Mouse (Mus musculus): ENCODE results near the gene Trap1a. TPM values are rescaled to one million over a fixed set of nuclear protein-coding genes. Genes with fewer than 3 reads are reported as not detected.
"Not testable (repeated sequence)": the region's sequence is repeated elsewhere in the genome, so short reads cannot be mapped to it uniquely, and the experiment has no call there.

Gene Trap1a
- polyA plus RNA-seq (2015; fragmentation: Nextera tagmentation; extraction: Ambion mirVana), result not detected in 2 replicates

GRCm38 (mm10) chrX:139333263-139333994 is at the start of gene Trap1a:
Gene Trap1a, plus strand, starts transcription at chrX:139333683.
- WGBS, result 92% methylated on average over 24 of the region's 24 CpGs
- Histone ChIP-seq H3K4me2 (replicated peaks) (no peak within 1 kb of the TSS), H3K4me1 (no peaks in the 10 kb centered on the region), H3K27me3 (no peaks in the 10 kb centered on the region), H3K27ac (replicated peaks) (no peak within 1 kb of the TSS), H3K4me3 (no peak within 1 kb of the TSS), H3K36me3 (no peaks in the 10 kb centered on the region), H3K9ac (replicated peaks) (no peak within 1 kb of the TSS), H3K9me3 (no peaks in the 10 kb centered on the region)
- no peak for ATAC-seq (replicated peaks)

GRCm38 (mm10) chrX:139293114-139293513 is 40.4 kb upstream of the Trap1a start:
- no peak overlapping the region for H3K27ac ChIP-seq (replicated peaks)
- no peak for ATAC-seq (replicated peaks)
- no peaks in the 10 kb centered on the region for H3K9me3 ChIP-seq
- no peaks in the 10 kb centered on the region for H3K27me3 ChIP-seq
- 90% methylated on average over 2 of the region's 2 CpGs for WGBS
- H3K9ac ChIP-seq (replicated peaks), result no peak overlapping the region
- H3K36me3 ChIP-seq, result no peaks in the 10 kb centered on the region
- no peak overlapping the region for H3K4me2 ChIP-seq (replicated peaks)
- no peak overlapping the region for H3K4me3 ChIP-seq
- H3K4me1 ChIP-seq, result no peaks in the 10 kb centered on the region

GRCm38 (mm10) chrX:139295325-139295724 is 38.2 kb upstream of the Trap1a start:
- Histone ChIP-seq H3K27ac (replicated peaks) (no peak overlapping the region), H3K27me3 (no peaks in the 10 kb centered on the region), H3K9me3 (no peaks in the 10 kb centered on the region), H3K36me3 (no peaks in the 10 kb centered on the region), H3K4me2 (replicated peaks) (no peak overlapping the region), H3K9ac (replicated peaks) (no peak overlapping the region), H3K4me3 (no peak overlapping the region), H3K4me1 (no peaks in the 10 kb centered on the region)
- WGBS, result 54% methylated on average over 1 of the region's 1 CpGs
- no peak for ATAC-seq (replicated peaks)

- not testable (repeated sequence) for H3K4me1 ChIP-seq; H3K4me2 ChIP-seq (replicated peaks); ATAC-seq (replicated peaks); H3K9ac ChIP-seq (replicated peaks); H3K4me3 ChIP-seq; H3K27ac ChIP-seq (replicated peaks); H3K36me3 ChIP-seq; H3K9me3 ChIP-seq; H3K27me3 ChIP-seq
- 44% methylated on average over 5 of the region's 5 CpGs for WGBS
Measured at GRCm38 (mm10) chrX:139317356-139317755, 16.1 kb upstream of the Trap1a start.

GRCm38 (mm10) chrX:139332583-139332982 is 900 bp upstream of the Trap1a start:
- Histone ChIP-seq H3K4me2 (replicated peaks) (no peak overlapping the region), H3K27me3 (no peaks in the 10 kb centered on the region), H3K27ac (replicated peaks) (no peak overlapping the region), H3K9me3 (no peaks in the 10 kb centered on the region), H3K4me3 (no peak overlapping the region), H3K36me3 (no peaks in the 10 kb centered on the region), H3K9ac (replicated peaks) (no peak overlapping the region), H3K4me1 (no peaks in the 10 kb centered on the region)
- 96% methylated on average over 9 of the region's 9 CpGs for WGBS
- no peak for ATAC-seq (replicated peaks)

GRCm38 (mm10) chrX:139334504-139335418 is 1.3 kb downstream of the Trap1a start:
- no peaks in the 10 kb centered on the region for H3K4me1 ChIP-seq
- no peaks in the 10 kb centered on the region for H3K36me3 ChIP-seq
- H3K4me2 ChIP-seq (replicated peaks), result no peak overlapping the region
- no peaks in the 10 kb centered on the region for H3K9me3 ChIP-seq
- H3K27ac ChIP-seq (replicated peaks), result no peak overlapping the region
- no peak overlapping the region for H3K9ac ChIP-seq (replicated peaks)
- WGBS, result 88% methylated on average over 14 of the region's 14 CpGs
- no peak for ATAC-seq (replicated peaks)
- no peaks in the 10 kb centered on the region for H3K27me3 ChIP-seq
- no peak overlapping the region for H3K4me3 ChIP-seq

GRCm38 (mm10) chrX:139335419-139336074 is 2.1 kb downstream of the Trap1a start:
- no peak overlapping the region for H3K4me3 ChIP-seq
- H3K9ac ChIP-seq (replicated peaks), result no peak overlapping the region
- no peak for ATAC-seq (replicated peaks)
- no peak overlapping the region for H3K27ac ChIP-seq (replicated peaks)
- no peak overlapping the region for H3K4me2 ChIP-seq (replicated peaks)
- H3K27me3 ChIP-seq, result no peaks in the 10 kb centered on the region
- no peaks in the 10 kb centered on the region for H3K4me1 ChIP-seq
- 78% methylated on average over 3 of the region's 3 CpGs for WGBS
- H3K9me3 ChIP-seq, result no peaks in the 10 kb centered on the region
- H3K36me3 ChIP-seq, result no peaks in the 10 kb centered on the region

GRCm38 (mm10) chrX:139339553-139339952 is 6.1 kb downstream of the Trap1a start:
- H3K9me3 ChIP-seq, result no peaks in the 10 kb centered on the region
- no peaks in the 10 kb centered on the region for H3K27me3 ChIP-seq
- ATAC-seq (replicated peaks), result no peak
- H3K4me1 ChIP-seq, result no peaks in the 10 kb centered on the region
- no peak overlapping the region for H3K27ac ChIP-seq (replicated peaks)
- no peak overlapping the region for H3K4me2 ChIP-seq (replicated peaks)
- H3K36me3 ChIP-seq, result no peaks in the 10 kb centered on the region
- 85% methylated on average over 4 of the region's 4 CpGs for WGBS
- no peak overlapping the region for H3K9ac ChIP-seq (replicated peaks)
- H3K4me3 ChIP-seq, result no peak overlapping the region

GRCm38 (mm10) chrX:139341185-139341584 is 7.7 kb downstream of the Trap1a start:
- Histone ChIP-seq H3K27me3 (no peaks in the 10 kb centered on the region), H3K9ac (replicated peaks) (no peak overlapping the region), H3K27ac (replicated peaks) (no peak overlapping the region), H3K9me3 (no peaks in the 10 kb centered on the region), H3K4me3 (no peak overlapping the region), H3K36me3 (no peaks in the 10 kb centered on the region), H3K4me2 (replicated peaks) (no peak overlapping the region), H3K4me1 (no peaks in the 10 kb centered on the region)
- 88% methylated on average over 2 of the region's 2 CpGs for WGBS
- no peak for ATAC-seq (replicated peaks)

GRCm38 (mm10) chrX:139352192-139352772 is 18.8 kb downstream of the Trap1a start:
- H3K4me2 ChIP-seq (replicated peaks), result no peak overlapping the region
- H3K4me3 ChIP-seq, result no peak overlapping the region
- no peak overlapping the region for H3K9ac ChIP-seq (replicated peaks)
- H3K9me3 ChIP-seq, result no peaks in the 10 kb centered on the region
- H3K27ac ChIP-seq (replicated peaks), result no peak overlapping the region
- WGBS, result 82% methylated on average over 5 of the region's 5 CpGs
- H3K36me3 ChIP-seq, result no peaks in the 10 kb centered on the region
- ATAC-seq (replicated peaks), result no peak
- H3K27me3 ChIP-seq, result no peaks in the 10 kb centered on the region
- no peaks in the 10 kb centered on the region for H3K4me1 ChIP-seq

- no peaks in the 10 kb centered on the region for H3K9me3 ChIP-seq
- no peaks in the 10 kb centered on the region for H3K27me3 ChIP-seq
- H3K27ac ChIP-seq (replicated peaks), result no peak overlapping the region
- no peaks in the 10 kb centered on the region for H3K36me3 ChIP-seq
- H3K4me3 ChIP-seq, result no peak overlapping the region
- no peaks in the 10 kb centered on the region for H3K4me1 ChIP-seq
- no peak overlapping the region for H3K4me2 ChIP-seq (replicated peaks)
- ATAC-seq (replicated peaks), result no peak
- H3K9ac ChIP-seq (replicated peaks), result no peak overlapping the region
- WGBS, result 66% methylated on average over 7 of the region's 7 CpGs
Measured at GRCm38 (mm10) chrX:139357639-139358260, 24.3 kb downstream of the Trap1a start.
